Mouse (Mus musculus) CH12.LX (cell line): ENCODE data around the gene Chml. TPM values are rescaled to one million over a fixed set of nuclear protein-coding genes. Genes with fewer than 3 reads are reported as not detected.

Source experiments
- DNase-seq: peaks from one replicate; pipeline ENCODE4 v3.0.0-alpha.2; 2013; ENCODE audit errors: extremely low read depth
- H3K27ac ChIP-seq: 2 replicates; pipeline ENCODE4 v1.5.1; 2012; ENCODE audit warnings: low read depth, mild to moderate bottlenecking, control low read depth, moderate library complexity; ENCODE audit not compliant: insufficient read depth
- H3K27me3 ChIP-seq: replicated peaks from 2 replicates; pipeline ENCODE3; 2012; ENCODE audit warnings: inconsistent platforms
- H3K36me3 ChIP-seq, 2 experiments: replicated peaks in 1 of 2; 2 replicates each; pipeline versions ENCODE3 to v1.6.1; 2012; ENCODE audit warnings: inconsistent platforms in 1 of 2, low read length in 1 of 2, mild to moderate bottlenecking in 1 of 2, mixed read lengths in 1 of 2, moderate library complexity in 1 of 2; ENCODE audit not compliant: control insufficient read depth in 1 of 2, insufficient read depth in 1 of 2
- H3K4me1 ChIP-seq, 2 experiments: 2 replicates each; pipeline ENCODE4 v1.6.1; 2012; ENCODE audit warnings: inconsistent platforms in 1 of 2, moderate library complexity in 1 of 2; ENCODE audit not compliant: insufficient read depth in 2 of 2, control insufficient read depth in 1 of 2
- H3K4me2 ChIP-seq: 2 replicates; pipeline ENCODE4 v1.6.1; 2012; ENCODE audit warnings: low read depth, mild to moderate bottlenecking, control low read depth; ENCODE audit not compliant: poor library complexity, insufficient read depth, severe bottlenecking
- H3K4me3 ChIP-seq, 3 experiments: fragments of 150-350 bp in 1 of 3; sonication (generic) in 1 of 3; replicated peaks in 1 of 3; 2 replicates each; pipeline versions ENCODE3 to v1.5.1; 2011 to 2012; ENCODE audit warnings: low read depth in 2 of 3, low read length in 2 of 3, mild to moderate bottlenecking in 2 of 3, moderate library complexity in 2 of 3, control low read depth in 1 of 3, improper control_type of control experiment in 1 of 3, inconsistent platforms in 1 of 3, mixed read lengths in 1 of 3; ENCODE audit not compliant: poor library complexity in 1 of 3
- H3K79me2 ChIP-seq: replicated peaks from 2 replicates; pipeline ENCODE4 v1.6.1; 2012; ENCODE audit warnings: mild to moderate bottlenecking, moderate library complexity; ENCODE audit not compliant: control insufficient read depth, poor library complexity, insufficient read depth, severe bottlenecking; ENCODE audit errors: extremely low read depth
- H3K9ac ChIP-seq: 2 replicates; pipeline ENCODE4 v1.6.1; 2012; ENCODE audit warnings: low read depth, mild to moderate bottlenecking, control low read depth, moderate library complexity; ENCODE audit not compliant: insufficient read depth
- H3K9me3 ChIP-seq: replicated peaks from 2 replicates; pipeline ENCODE3; 2012; ENCODE audit warnings: low read length, inconsistent platforms, mixed read lengths
- E2F4 ChIP-seq: IDR thresholded peaks from 2 replicates; pipeline ENCODE4 v1.6.1; 2011; ENCODE audit warnings: low read depth, low read length, improper control_type of control experiment; ENCODE audit not compliant: insufficient replicate concordance
- IRF4 ChIP-seq: IDR thresholded peaks from 2 replicates; pipeline ENCODE4 v1.6.1; 2014; ENCODE audit warnings: low read depth, mild to moderate bottlenecking, inconsistent platforms, low read length, improper control_type of control experiment
- JUN ChIP-seq: IDR thresholded peaks from 2 replicates; pipeline ENCODE4 v1.6.1; 2011; ENCODE audit warnings: low read depth, mild to moderate bottlenecking, low read length, improper control_type of control experiment, moderate library complexity; ENCODE audit not compliant: insufficient read depth
- NRF1 ChIP-seq: IDR thresholded peaks from 2 replicates; pipeline ENCODE4 v1.6.1; 2014; ENCODE audit warnings: low read depth, mild to moderate bottlenecking, inconsistent platforms, low read length, improper control_type of control experiment, moderate library complexity
- TBP ChIP-seq: conservative IDR thresholded peaks from 2 replicates; pipeline ENCODE4 v1.6.1; 2011; ENCODE audit warnings: low read depth, low read length, improper control_type of control experiment
- ZNF384 ChIP-seq: IDR thresholded peaks from 2 replicates; pipeline ENCODE4 v1.6.1; 2012; ENCODE audit warnings: low read depth, low read length, improper control_type of control experiment, inconsistent platforms
- dilution Hi-C: fragments of 300-500 bp; cut with MboI; formaldehyde crosslinking; loops from 2 replicates; pipeline ENCODE4 v1.14.3; 2020; ENCODE audit warnings: low sequenced_read_pairs; ENCODE audit not compliant: extremely low pct_unique_long_range_greater_than_20kb, extremely low pct_ligation_motif_present
- in situ Hi-C: fragments of 300-500 bp; cut with MboI; formaldehyde crosslinking; loops from 3 replicates; pipeline ENCODE4 v1.14.3; 2019; ENCODE audit warnings: low sequenced_read_pairs, low pct_ligation_motif_present, low pct_unique_long_range_greater_than_20kb, mixed read lengths
- polyA plus RNA-seq: library from polyadenylated mRNA; unstranded; fragments of >175 nt; gene quantifications from 2 replicates; pipeline ENCODE4 v1.2.1, GENCODE M21; 2012; ENCODE audit warnings: low read depth; ENCODE audit not compliant: insufficient read length
- total RNA-seq, 2 experiments: library from RNA; depleted of rRNA; stranded (reverse); fragments of 300-350 nt in 1 of 2; fragments of >200 nt in 1 of 2; gene quantifications; 2 replicates each; pipeline ENCODE4 v1.2.3; 2012 to 2014

The Chml gene
- total and polyA plus RNA-seq, 3 experiments = 3.1 to 6.0 (median 3.3) TPM

GRCm38 (mm10) chr1:175632470-175632869, 60.2 kb downstream of the Chml start:
- TF ChIP-seq JUN = no peak
- 0 out of 2 replicates have a peak, but pooled peaks have one; percentile 60 for TF ChIP-seq E2F4
- TF ChIP-seq TBP = 0 out of 2 replicates have a peak, but pooled peaks have one; percentile 20
- 0 out of 2 replicates have a peak, but pooled peaks have one; percentile 11 for TF ChIP-seq IRF4
- TF ChIP-seq ZNF384 = no peak
- TF ChIP-seq NRF1 = peak; percentile 66
- Histone ChIP-seq H3K4me1 (peaks cover 0 to 63% of the 10 kb centered on the region in 2 experiments; a peak in 2 of 4 replicates), H3K4me2 (peak overlapping the region; percentile 97), H3K9me3 (no peaks in the 10 kb centered on the region), H3K4me3 (peak overlapping the region; percentile 41 to 55 (median 54)), H3K27ac (no peak overlapping the region), H3K36me3 (peaks cover 0 to 4% of the 10 kb centered on the region in 2 experiments), H3K27me3 (no peaks in the 10 kb centered on the region), H3K9ac (peak overlapping the region; percentile 76; the same call in 1 of the 2 replicates), H3K79me2 (no peaks in the 10 kb centered on the region)
- in situ Hi-C loops (loop anchor here (5.0 kb wide), 1 partner anchor 35 kb away; no protein-coding TSS in a partner anchor), dilution Hi-C loops (no loop called here)
- DNase-seq = no peak

Other genes starting within 250 kb of the Chml start
- 0.04 and 0.08 TPM in 2 replicates for gene Rgs7, start 200.4 kb downstream of the Chml start, total RNA-seq (2012; rRNA removed)
- gene Rgs7, start 200.4 kb downstream of the Chml start, total RNA-seq (2014; rRNA removed) = 0.09 and 0.27 TPM in 2 replicates
- 0.30 TPM in 1 of 2 replicates, not detected in the other for gene Rgs7, start 200.4 kb downstream of the Chml start, polyA plus RNA-seq
- gene Kmo, start 72.5 kb downstream of the Chml start, total RNA-seq (2012; rRNA removed) = 9.7 and 13.2 TPM in 2 replicates
- 49.2 and 50.6 TPM in 2 replicates for gene Kmo, start 72.5 kb downstream of the Chml start, total RNA-seq (2014; rRNA removed)
- 42.5 and 48.1 TPM in 2 replicates for gene Kmo, start 72.5 kb downstream of the Chml start, polyA plus RNA-seq
- 100 and 104 TPM in 2 replicates for gene Fh1, start 67.3 kb downstream of the Chml start, total RNA-seq (2012; rRNA removed)
- 113 and 120 TPM in 2 replicates for gene Fh1, start 67.3 kb downstream of the Chml start, total RNA-seq (2014; rRNA removed)
- gene Fh1, start 67.3 kb downstream of the Chml start, polyA plus RNA-seq = 122 and 175 TPM in 2 replicates
- gene Opn3, start 125 bp downstream of the Chml start, total RNA-seq (2012; rRNA removed) = 0.76 and 0.89 TPM in 2 replicates
- 1.5 and 1.6 TPM in 2 replicates for gene Opn3, start 125 bp downstream of the Chml start, total RNA-seq (2014; rRNA removed)
- gene Opn3, start 125 bp downstream of the Chml start, polyA plus RNA-seq = 2.6 and 2.9 TPM in 2 replicates
- not detected in 2 replicates for gene Wdr64, start 5.7 kb upstream of the Chml start, total RNA-seq (2012; rRNA removed)
- not detected in 2 replicates for gene Wdr64, start 5.7 kb upstream of the Chml start, total RNA-seq (2014; rRNA removed)
- not detected in 2 replicates for gene Wdr64, start 5.7 kb upstream of the Chml start, polyA plus RNA-seq
- gene Exo1, start 187.7 kb upstream of the Chml start, total RNA-seq (2012; rRNA removed) = 51.6 and 79.2 TPM in 2 replicates
- gene Exo1, start 187.7 kb upstream of the Chml start, total RNA-seq (2014; rRNA removed) = 95.2 and 110 TPM in 2 replicates
- 139 and 144 TPM in 2 replicates for gene Exo1, start 187.7 kb upstream of the Chml start, polyA plus RNA-seq
- gene Gm38100, start 227.4 kb upstream of the Chml start, total RNA-seq (2012; rRNA removed) = not detected in 2 replicates
- gene Gm38100, start 227.4 kb upstream of the Chml start, total RNA-seq (2014; rRNA removed) = not detected in 2 replicates
- 0.18 TPM in 1 of 2 replicates, not detected in the other for gene Gm38100, start 227.4 kb upstream of the Chml start, polyA plus RNA-seq